Mouse (Mus musculus): Measurements from ENCODE around the gene Wdr25. TPM values are rescaled to one million over a fixed set of nuclear protein-coding genes. Genes with fewer than 3 reads are reported as not detected.
A peak's percentile ranks its signal among the peaks of the same experiment; 100 is the strongest.

Wdr25 gene
- polyA plus RNA-seq, 1 experiment from 2014 or later = 10.4 TPM

GRCm38 (mm10) chr12:108953011-108953550 is 59.6 kb downstream of the Wdr25 start:
- DNase-seq (ENCODE audit: low spot score) = no peak
- Histone ChIP-seq H3K9me3 (no peaks in the 10 kb centered on the region), H3K27ac (no peak overlapping the region; the same call in 1 of the 2 replicates), H3K27me3 (ENCODE audit: insufficient read depth, poor library complexity, severe bottlenecking) (peaks cover 7% of the 10 kb centered on the region; the same call in 1 of the 2 replicates), H3K4me3 (no peak overlapping the region), H3K36me3 (no peaks in the 10 kb centered on the region), H3K4me1 (replicated peaks) (peaks cover 40% of the 10 kb centered on the region)
- WGBS = 81% methylated on average over 9 of the region's 9 CpGs

DNA sequence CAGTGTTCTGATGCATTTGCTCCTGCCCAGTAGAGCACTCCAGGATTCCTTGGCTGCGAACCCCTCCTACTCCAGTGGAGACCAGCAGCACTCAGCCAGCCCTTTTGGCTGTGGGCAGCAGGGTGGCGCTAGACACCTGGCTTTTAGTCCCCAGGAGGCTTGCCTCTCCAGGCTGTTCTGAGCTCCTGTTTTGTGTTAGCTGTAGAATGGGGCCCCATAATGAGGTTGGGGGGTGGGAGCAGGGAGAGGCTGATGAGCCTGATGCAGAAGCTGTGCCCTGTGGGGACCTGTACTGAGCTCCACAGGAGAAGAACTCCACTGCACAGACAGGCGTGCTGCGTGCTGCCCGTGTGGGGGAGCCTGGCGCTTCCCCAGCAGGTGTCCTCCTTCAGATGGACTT is 60.4 kb downstream of the Wdr25 start:
- peak overlapping the region; percentile 54 for H3K27ac ChIP-seq
- H3K4me1 ChIP-seq (replicated peaks) = peaks cover 48% of the 10 kb centered on the region
- 11% methylated on average over 6 of the region's 6 CpGs for WGBS

GRCm38 (mm10) chr12:108954456-108954855 is 61.0 kb downstream of the Wdr25 start:
- Histone ChIP-seq H3K27ac (peak overlapping the region; percentile 17; the same call in 1 of the 2 replicates), H3K9me3 (no peaks in the 10 kb centered on the region), H3K4me3 (no peak overlapping the region), H3K4me1 (replicated peaks) (peaks cover 54% of the 10 kb centered on the region), H3K36me3 (no peaks in the 10 kb centered on the region), H3K27me3 (ENCODE audit: insufficient read depth, poor library complexity, severe bottlenecking) (peaks cover 11% of the 10 kb centered on the region)
- WGBS = 58% methylated on average over 2 of the region's 2 CpGs
- DNase-seq (ENCODE audit: low spot score) = no peak

More for the DNA sequence above, 60.4 kb downstream of the Wdr25 start:
- H3K9me3 ChIP-seq = no peaks in the 10 kb centered on the region
- H3K27me3 ChIP-seq (ENCODE audit: insufficient read depth, poor library complexity, severe bottlenecking) = peaks cover 11% of the 10 kb centered on the region
- no peak overlapping the region for H3K4me3 ChIP-seq
- peak; percentile 38 for DNase-seq (ENCODE audit: low spot score)
- H3K36me3 ChIP-seq = no peaks in the 10 kb centered on the region

DNA sequence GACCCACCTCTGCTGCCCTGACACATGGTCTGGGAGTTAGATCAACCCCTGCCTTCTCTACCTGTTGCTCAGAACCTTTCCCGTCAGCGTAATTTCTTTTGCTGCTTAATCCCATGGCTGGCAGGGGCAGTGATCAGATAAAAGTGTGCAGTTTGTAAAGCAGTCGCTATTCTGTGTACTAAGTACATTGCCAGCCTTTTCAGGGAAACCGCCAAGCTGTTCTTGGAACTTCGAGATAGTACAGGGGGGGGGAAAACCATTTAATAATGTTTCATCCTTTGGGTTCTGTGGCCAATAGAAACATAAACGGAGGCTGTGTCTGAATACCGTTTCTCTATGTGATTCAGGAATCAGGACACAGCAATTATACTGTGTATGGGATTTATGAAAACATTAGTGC is 65.1 kb downstream of the Wdr25 start:
- Histone ChIP-seq H3K27ac (peak overlapping the region; percentile 83), H3K36me3 (no peaks in the 10 kb centered on the region), H3K4me3 (no peak overlapping the region; the same call in 1 of the 2 replicates), H3K27me3 (ENCODE audit: insufficient read depth, poor library complexity, severe bottlenecking) (peaks cover 20% of the 10 kb centered on the region), H3K9me3 (no peaks in the 10 kb centered on the region), H3K4me1 (replicated peaks) (peaks cover 58% of the 10 kb centered on the region)
- 69% methylated on average over 7 of the region's 7 CpGs for WGBS
- no peak for DNase-seq (ENCODE audit: low spot score)

- WGBS = 3% methylated on average over 23 of the region's 23 CpGs
- Histone ChIP-seq H3K27me3 (ENCODE audit: insufficient read depth, poor library complexity, severe bottlenecking) (peaks cover 20% of the 10 kb centered on the region), H3K36me3 (no peaks in the 10 kb centered on the region), H3K4me1 (replicated peaks) (peaks cover 55% of the 10 kb centered on the region), H3K9me3 (no peaks in the 10 kb centered on the region), H3K27ac (peak overlapping the region; percentile 83), H3K4me3 (peak overlapping the region; percentile 46)
- DNase-seq (ENCODE audit: low spot score) = peak; percentile 56
Observed at GRCm38 (mm10) chr12:108958991-108959638, 65.7 kb downstream of the Wdr25 start.

DNA sequence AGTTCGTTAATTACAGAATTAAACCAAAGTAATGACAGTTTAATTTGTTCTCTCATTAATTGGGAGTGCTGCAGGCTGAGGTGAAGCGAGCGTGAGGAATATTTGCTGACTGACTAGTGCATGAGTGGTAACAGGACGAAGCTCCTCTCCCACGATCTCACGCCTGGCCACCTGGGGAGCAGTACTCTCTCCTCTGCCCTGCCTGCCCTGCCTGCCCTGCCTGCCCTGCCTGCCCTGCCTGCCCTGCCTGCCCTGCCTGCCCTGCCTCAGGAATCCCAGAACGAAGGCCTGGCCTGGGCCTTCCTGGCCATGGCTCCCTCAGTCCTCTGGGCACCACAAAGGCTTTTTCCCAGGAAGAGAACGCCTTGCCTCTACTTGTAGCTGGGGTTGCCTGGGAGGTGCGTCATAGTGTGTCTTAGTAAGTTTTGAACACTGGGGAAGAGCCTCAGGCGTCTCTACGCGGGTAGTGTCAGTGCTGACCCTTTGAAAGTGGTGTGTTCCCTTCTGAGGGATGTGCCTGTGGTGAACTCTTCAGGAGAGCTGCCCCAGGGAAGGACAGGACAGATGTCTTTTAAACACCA is 66.3 kb downstream of the Wdr25 start:
- H3K27ac ChIP-seq = peak overlapping the region; percentile 83
- peak overlapping the region; percentile 46 for H3K4me3 ChIP-seq
- 18% methylated on average over 12 of the region's 12 CpGs for WGBS
- peak; percentile 22 for DNase-seq (ENCODE audit: low spot score)
- H3K4me1 ChIP-seq (replicated peaks) = peaks cover 49% of the 10 kb centered on the region
- H3K9me3 ChIP-seq = no peaks in the 10 kb centered on the region
- H3K27me3 ChIP-seq (ENCODE audit: insufficient read depth, poor library complexity, severe bottlenecking) = peaks cover 20% of the 10 kb centered on the region
- no peaks in the 10 kb centered on the region for H3K36me3 ChIP-seq

DNA sequence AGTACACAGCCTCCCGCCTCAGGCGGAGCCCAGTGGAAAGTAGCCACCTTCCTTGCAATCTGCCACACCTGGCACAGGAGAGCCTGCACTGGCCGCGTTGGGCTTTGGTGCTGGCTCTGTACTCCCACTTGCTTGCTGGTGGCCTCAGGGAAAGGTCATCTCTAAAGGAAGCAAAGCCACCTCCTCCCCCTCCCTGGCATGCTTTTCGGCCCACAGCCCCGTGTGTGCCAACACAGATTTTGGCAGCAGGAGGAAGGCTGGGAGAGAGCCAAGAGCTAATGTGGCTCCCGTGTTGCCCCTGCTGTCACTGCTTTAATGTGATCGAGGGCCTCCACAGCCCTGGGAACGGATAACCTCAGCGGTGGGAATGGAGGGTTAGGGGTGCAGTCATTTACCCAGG is 66.8 kb downstream of the Wdr25 start:
- Histone ChIP-seq H3K36me3 (no peaks in the 10 kb centered on the region), H3K27me3 (ENCODE audit: insufficient read depth, poor library complexity, severe bottlenecking) (peaks cover 20% of the 10 kb centered on the region), H3K4me1 (replicated peaks) (peaks cover 46% of the 10 kb centered on the region), H3K4me3 (no peak overlapping the region), H3K27ac (peak overlapping the region; percentile 83), H3K9me3 (no peaks in the 10 kb centered on the region)
- DNase-seq (ENCODE audit: low spot score) = no peak
- 51% methylated on average over 10 of the region's 10 CpGs for WGBS

- no peak for DNase-seq (ENCODE audit: low spot score)
- Histone ChIP-seq H3K36me3 (no peaks in the 10 kb centered on the region), H3K9me3 (no peaks in the 10 kb centered on the region), H3K27me3 (ENCODE audit: insufficient read depth, poor library complexity, severe bottlenecking) (no peaks in the 10 kb centered on the region), H3K4me3 (no peak overlapping the region), H3K4me1 (replicated peaks) (peaks cover 10% of the 10 kb centered on the region; the same call in 1 of the 2 replicates), H3K27ac (no peak overlapping the region)
- 80% methylated on average over 4 of the region's 4 CpGs for WGBS
Observed at GRCm38 (mm10) chr12:108967631-108968030, 74.2 kb downstream of the Wdr25 start.

GRCm38 (mm10) chr12:108968031-108968430 is 74.6 kb downstream of the Wdr25 start:
- Histone ChIP-seq H3K4me1 (replicated peaks) (peaks cover 8% of the 10 kb centered on the region; the same call in 1 of the 2 replicates), H3K27me3 (ENCODE audit: insufficient read depth, poor library complexity, severe bottlenecking) (no peaks in the 10 kb centered on the region), H3K9me3 (no peaks in the 10 kb centered on the region), H3K27ac (no peak overlapping the region), H3K36me3 (no peaks in the 10 kb centered on the region), H3K4me3 (no peak overlapping the region)
- no peak for DNase-seq (ENCODE audit: low spot score)
- WGBS = 89% methylated on average over 10 of the region's 10 CpGs

GRCm38 (mm10) chr12:108971446-108971845 is 78.0 kb downstream of the Wdr25 start:
- WGBS = 86% methylated on average over 9 of the region's 9 CpGs
- Histone ChIP-seq H3K27ac (no peak overlapping the region), H3K36me3 (no peaks in the 10 kb centered on the region), H3K4me3 (no peak overlapping the region), H3K4me1 (replicated peaks) (no peaks in the 10 kb centered on the region), H3K9me3 (no peaks in the 10 kb centered on the region), H3K27me3 (ENCODE audit: insufficient read depth, poor library complexity, severe bottlenecking) (no peaks in the 10 kb centered on the region)
- DNase-seq (ENCODE audit: low spot score) = no peak

DNA sequence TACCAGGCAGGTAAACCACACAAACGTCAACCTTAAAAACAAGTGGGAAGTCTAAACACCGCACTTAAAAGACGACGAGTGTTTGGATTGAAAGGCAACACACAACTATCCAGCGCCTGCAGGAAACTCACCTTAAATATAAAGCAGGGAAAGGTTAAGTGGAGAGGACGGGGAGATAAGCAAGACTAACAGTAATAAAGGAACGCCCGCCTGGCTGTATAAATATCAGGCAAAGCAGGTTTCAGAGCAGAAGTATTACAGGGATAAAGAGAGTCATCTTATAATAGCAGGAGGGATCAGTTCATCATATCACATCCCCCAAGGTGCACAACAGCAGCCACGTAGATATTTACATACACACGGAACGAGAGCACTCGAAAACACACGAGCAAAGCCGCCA is 78.8 kb downstream of the Wdr25 start:
- no peak for DNase-seq (ENCODE audit: low spot score)
- H3K9me3 ChIP-seq = no peaks in the 10 kb centered on the region
- 92% methylated on average over 14 of the region's 14 CpGs for WGBS
- no peaks in the 10 kb centered on the region for H3K36me3 ChIP-seq
- no peak overlapping the region for H3K4me3 ChIP-seq
- H3K27me3 ChIP-seq (ENCODE audit: insufficient read depth, poor library complexity, severe bottlenecking) = no peaks in the 10 kb centered on the region
- no peak overlapping the region for H3K27ac ChIP-seq
- peaks cover 6% of the 10 kb centered on the region; the same call in 1 of the 2 replicates for H3K4me1 ChIP-seq (replicated peaks)

GRCm38 (mm10) chr12:108979977-108980376 is 86.5 kb downstream of the Wdr25 start:
- no peaks in the 10 kb centered on the region for H3K36me3 ChIP-seq
- DNase-seq (ENCODE audit: low spot score) = peak; percentile 44
- H3K4me3 ChIP-seq = no peak overlapping the region
- H3K27ac ChIP-seq = peak overlapping the region; percentile 73
- WGBS = 25% methylated on average over 10 of the region's 10 CpGs
- H3K9me3 ChIP-seq = no peaks in the 10 kb centered on the region
- H3K27me3 ChIP-seq (ENCODE audit: insufficient read depth, poor library complexity, severe bottlenecking) = 0 out of 2 replicates have a peak, but pooled peaks cover 8% of the 10 kb centered on the region
- peaks cover 67% of the 10 kb centered on the region for H3K4me1 ChIP-seq (replicated peaks)

Measured in hindbrain, embryonic 10.5 days (tissue).